Mouse (Mus musculus) lung, adult 2 months (tissue): ENCODE measurements at regions not wholly inside any gene's neighbourhood (a gene's known extent, or its start where the extent isn't known, plus 50 kb on each side); places are given as distances from the start of the nearest gene placed in this dataset.

ENCODE experiments used
- CTCF ChIP-seq: fragments of 200-500 bp; IDR thresholded peaks from 2 replicates; pipeline ENCODE4 v1.5.1; 2011; ENCODE audit warnings: mild to moderate bottlenecking, low read length, control low read depth; ENCODE audit not compliant: insufficient read depth
- POLR2A ChIP-seq: fragments of 200-500 bp; IDR thresholded peaks from 2 replicates; pipeline ENCODE4 v1.6.1; 2011; ENCODE audit warnings: low read depth, mild to moderate bottlenecking, control low read depth, low read length, borderline replicate concordance; ENCODE audit errors: extremely low read depth

- no peak for TF ChIP-seq CTCF
- no peak for TF ChIP-seq POLR2A
These were observed 75.9 kb upstream of the Prelid3b start for GRCm38 (mm10) chr2:174548776-174549175.
